Mouse (Mus musculus): ENCODE measurements around the gene Tspan32. TPM values are rescaled to one million over a fixed set of nuclear protein-coding genes. Genes with fewer than 3 reads are reported as not detected.

Tspan32 gene
- polyA plus RNA-seq, 1 experiment: not detected

DNA sequence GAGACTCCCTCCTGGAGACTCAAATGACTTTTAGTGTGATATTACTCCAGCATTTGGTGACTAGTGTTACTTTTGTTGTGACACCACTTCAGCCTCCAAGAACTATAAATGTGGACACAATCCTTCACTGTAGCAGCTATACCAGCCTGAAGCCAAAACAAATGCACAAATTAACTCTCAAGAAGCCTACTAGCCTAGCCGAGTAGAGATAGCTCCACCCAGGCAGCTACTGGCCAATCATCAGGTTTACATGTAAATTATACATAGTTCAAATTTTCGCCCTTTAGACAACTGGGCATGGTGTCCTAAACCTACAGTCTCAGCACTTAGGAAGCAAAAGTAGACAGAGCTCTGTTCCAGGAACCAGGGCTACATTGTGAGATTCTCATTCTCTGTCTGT, 46.5 kb downstream of the Tspan32 start:
- no peaks in the 10 kb centered on the region for H3K4me1 ChIP-seq (ENCODE audit: control insufficient read depth, insufficient read depth, low read length)
- no peaks in the 10 kb centered on the region for H3K27me3 ChIP-seq (ENCODE audit: control insufficient read depth, insufficient read depth, low read length, poor library complexity, severe bottlenecking)
- peaks cover 17% of the 10 kb centered on the region for H3K36me3 ChIP-seq (ENCODE audit: control insufficient read depth, insufficient read depth, low read length, poor library complexity, severe bottlenecking)
- no peak for TF ChIP-seq EP300 (IDR thresholded peaks at IDR 0.05; ENCODE audit: insufficient read depth, low read depth, low read length)
- TF ChIP-seq POLR2A (IDR thresholded peaks at IDR 0.05; ENCODE audit: insufficient read depth, low read length): no peak
- no peak for TF ChIP-seq CTCF (IDR thresholded peaks at IDR 0.05; ENCODE audit: low read depth, low read length)
- no peak overlapping the region for H3K4me3 ChIP-seq (ENCODE audit: low read depth, low read length)
- H3K27ac ChIP-seq (ENCODE audit: insufficient read depth, low read length): no peak overlapping the region
- H3K9ac ChIP-seq (ENCODE audit: low read depth, poor library complexity, severe bottlenecking): no peak overlapping the region
- H3K9me3 ChIP-seq (replicated peaks; ENCODE audit: control insufficient read depth, insufficient read depth, low read length, poor library complexity, severe bottlenecking): no peaks in the 10 kb centered on the region

GRCm38 (mm10) chr7:143052626-143053007, 47.8 kb downstream of the Tspan32 start, which contains the start of gene Cd81:
Gene Cd81, plus strand, starts transcription at chr7:143052739.
- TF ChIP-seq CTCF (IDR thresholded peaks at IDR 0.05; ENCODE audit: low read depth, low read length) (no peak), POLR2A (IDR thresholded peaks at IDR 0.05; ENCODE audit: insufficient read depth, low read length) (peak; percentile 96), EP300 (IDR thresholded peaks at IDR 0.05; ENCODE audit: insufficient read depth, low read depth, low read length) (no peak)
- H3K36me3 ChIP-seq (ENCODE audit: control insufficient read depth, insufficient read depth, low read length, poor library complexity, severe bottlenecking): peaks cover 28% of the 10 kb centered on the region

GRCm38 (mm10) chr7:143053008-143053899, 48.4 kb downstream of the Tspan32 start:
- Histone ChIP-seq H3K27me3 (ENCODE audit: control insufficient read depth, insufficient read depth, low read length, poor library complexity, severe bottlenecking) (no peaks in the 10 kb centered on the region), H3K4me1 (ENCODE audit: control insufficient read depth, insufficient read depth, low read length) (no peaks in the 10 kb centered on the region), H3K4me3 (ENCODE audit: low read depth, low read length) (peak overlapping the region; percentile 89), H3K9me3 (replicated peaks; ENCODE audit: control insufficient read depth, insufficient read depth, low read length, poor library complexity, severe bottlenecking) (no peaks in the 10 kb centered on the region), H3K36me3 (ENCODE audit: control insufficient read depth, insufficient read depth, low read length, poor library complexity, severe bottlenecking) (peaks cover 30% of the 10 kb centered on the region), H3K27ac (ENCODE audit: insufficient read depth, low read length) (peak overlapping the region; percentile 46), H3K9ac (ENCODE audit: low read depth, poor library complexity, severe bottlenecking) (peak overlapping the region; percentile 93)
- TF ChIP-seq CTCF (IDR thresholded peaks at IDR 0.05; ENCODE audit: low read depth, low read length) (no peak), POLR2A (IDR thresholded peaks at IDR 0.05; ENCODE audit: insufficient read depth, low read length) (peak; percentile 36), EP300 (IDR thresholded peaks at IDR 0.05; ENCODE audit: insufficient read depth, low read depth, low read length) (0 out of 2 replicates have a peak, but pooled peaks have one; percentile 15)

More at GRCm38 (mm10) chr7:143052626-143053007, 47.8 kb downstream of the Tspan32 start, which contains the start of gene Cd81:
- peak within 1 kb of the TSS; percentile 33 for H3K27ac ChIP-seq (ENCODE audit: insufficient read depth, low read length)
- H3K27me3 ChIP-seq (ENCODE audit: control insufficient read depth, insufficient read depth, low read length, poor library complexity, severe bottlenecking): no peaks in the 10 kb centered on the region
- H3K9ac ChIP-seq (ENCODE audit: low read depth, poor library complexity, severe bottlenecking): peak within 1 kb of the TSS; percentile 93
- no peaks in the 10 kb centered on the region for H3K9me3 ChIP-seq (replicated peaks; ENCODE audit: control insufficient read depth, insufficient read depth, low read length, poor library complexity, severe bottlenecking)
- no peaks in the 10 kb centered on the region for H3K4me1 ChIP-seq (ENCODE audit: control insufficient read depth, insufficient read depth, low read length)
- H3K4me3 ChIP-seq (ENCODE audit: low read depth, low read length): peak within 1 kb of the TSS; percentile 89

- Histone ChIP-seq H3K36me3 (ENCODE audit: control insufficient read depth, insufficient read depth, low read length, poor library complexity, severe bottlenecking) (peaks cover 32% of the 10 kb centered on the region), H3K27me3 (ENCODE audit: control insufficient read depth, insufficient read depth, low read length, poor library complexity, severe bottlenecking) (no peaks in the 10 kb centered on the region), H3K4me1 (ENCODE audit: control insufficient read depth, insufficient read depth, low read length) (no peaks in the 10 kb centered on the region), H3K9ac (ENCODE audit: low read depth, poor library complexity, severe bottlenecking) (peak overlapping the region; percentile 93), H3K4me3 (ENCODE audit: low read depth, low read length) (peak overlapping the region; percentile 89), H3K9me3 (replicated peaks; ENCODE audit: control insufficient read depth, insufficient read depth, low read length, poor library complexity, severe bottlenecking) (no peaks in the 10 kb centered on the region), H3K27ac (ENCODE audit: insufficient read depth, low read length) (peak overlapping the region; percentile 46)
- TF ChIP-seq CTCF (IDR thresholded peaks at IDR 0.05; ENCODE audit: low read depth, low read length) (no peak), EP300 (IDR thresholded peaks at IDR 0.05; ENCODE audit: insufficient read depth, low read depth, low read length) (no peak), POLR2A (IDR thresholded peaks at IDR 0.05; ENCODE audit: insufficient read depth, low read length) (no peak)
Observed at GRCm38 (mm10) chr7:143053961-143054611, 49.2 kb downstream of the Tspan32 start.

- Histone ChIP-seq H3K4me1 (ENCODE audit: control insufficient read depth, insufficient read depth, low read length) (no peaks in the 10 kb centered on the region), H3K36me3 (ENCODE audit: control insufficient read depth, insufficient read depth, low read length, poor library complexity, severe bottlenecking) (peaks cover 32% of the 10 kb centered on the region), H3K4me3 (ENCODE audit: low read depth, low read length) (peak overlapping the region; percentile 89), H3K9me3 (replicated peaks; ENCODE audit: control insufficient read depth, insufficient read depth, low read length, poor library complexity, severe bottlenecking) (no peaks in the 10 kb centered on the region), H3K27me3 (ENCODE audit: control insufficient read depth, insufficient read depth, low read length, poor library complexity, severe bottlenecking) (no peaks in the 10 kb centered on the region), H3K9ac (ENCODE audit: low read depth, poor library complexity, severe bottlenecking) (peak overlapping the region; percentile 93), H3K27ac (ENCODE audit: insufficient read depth, low read length) (peak overlapping the region; percentile 46)
- no peak for TF ChIP-seq EP300 (IDR thresholded peaks at IDR 0.05; ENCODE audit: insufficient read depth, low read depth, low read length)
- no peak for TF ChIP-seq CTCF (IDR thresholded peaks at IDR 0.05; ENCODE audit: low read depth, low read length)
- TF ChIP-seq POLR2A (IDR thresholded peaks at IDR 0.05; ENCODE audit: insufficient read depth, low read length): no peak
Observed at GRCm38 (mm10) chr7:143054612-143054965, 49.7 kb downstream of the Tspan32 start.
